Mouse (Mus musculus) E14TG2a.4 (cell line): ENCODE data around the gene Egr4.
A peak's percentile ranks its signal among the peaks of the same experiment; 100 is the strongest.

ENCODE experiments used
- H3K27me3 ChIP-seq: 2 replicates; pipeline ENCODE4 v1.6.1; 2014; ENCODE audit warnings: low read length, control low read depth; ENCODE audit not compliant: insufficient read depth
- H3K36me3 ChIP-seq: 2 replicates; pipeline ENCODE4 v1.6.1; 2014; ENCODE audit warnings: low read length, control low read depth; ENCODE audit not compliant: insufficient read depth
- H3K4me1 ChIP-seq: replicated peaks from 2 replicates; pipeline ENCODE4 v1.6.1; 2014; ENCODE audit warnings: low read depth, low read length, control low read depth
- H3K4me3 ChIP-seq: replicated peaks from 2 replicates; pipeline ENCODE4 v1.5.1; 2014; ENCODE audit warnings: mild to moderate bottlenecking, low read length
- H3K9me3 ChIP-seq: 2 replicates; pipeline ENCODE4 v1.6.1; 2014; ENCODE audit warnings: low read length, control low read depth
- CTCF ChIP-seq: conservative IDR thresholded peaks from 2 replicates; pipeline ENCODE4 v1.5.1; 2014; ENCODE audit warnings: low read length
- NANOG ChIP-seq: IDR thresholded peaks from 2 replicates; pipeline ENCODE4 v1.6.1; 2014; ENCODE audit warnings: borderline replicate concordance, low read length, mixed read lengths
- POU5F1 ChIP-seq: IDR thresholded peaks from 2 replicates; pipeline ENCODE4 v1.6.1; 2014; ENCODE audit warnings: low read length, borderline replicate concordance

Egr4 gene

GRCm38 (mm10) chr6:85513531-85513910 lies at the start of gene Egr4:
TSS of gene Egr4 (minus strand) at chr6:85513589.
- TF ChIP-seq POU5F1 (no peak), NANOG (no peak), CTCF (no peak)
- Histone ChIP-seq H3K36me3 (no peaks in the 10 kb centered on the region), H3K4me3 (peak within 1 kb of the TSS; percentile 80), H3K4me1 (peaks cover 13% of the 10 kb centered on the region), H3K9me3 (peaks cover 5% of the 10 kb centered on the region; the same call in 1 of the 2 replicates), H3K27me3 (peaks cover 83% of the 10 kb centered on the region)

- Histone ChIP-seq H3K27me3 (no peaks in the 10 kb centered on the region), H3K36me3 (no peaks in the 10 kb centered on the region), H3K4me1 (no peaks in the 10 kb centered on the region), H3K4me3 (no peak overlapping the region), H3K9me3 (no peaks in the 10 kb centered on the region)
- no peak for TF ChIP-seq NANOG
- TF ChIP-seq CTCF = peak; percentile 53; the same call in 1 of the 2 replicates
Measured at GRCm38 (mm10) chr6:85562374-85562773, 49.0 kb upstream of the Egr4 start.

- TF ChIP-seq CTCF = no peak
- Histone ChIP-seq H3K4me1 (no peaks in the 10 kb centered on the region), H3K36me3 (no peaks in the 10 kb centered on the region), H3K9me3 (peaks cover 3% of the 10 kb centered on the region; the same call in 1 of the 2 replicates), H3K27me3 (0 out of 2 replicates have a peak, but pooled peaks cover 4% of the 10 kb centered on the region), H3K4me3 (no peak overlapping the region)
Measured at GRCm38 (mm10) chr6:85547642-85548041, 34.3 kb upstream of the Egr4 start.

- no peak overlapping the region for H3K4me3 ChIP-seq
- H3K36me3 ChIP-seq = no peaks in the 10 kb centered on the region
- no peaks in the 10 kb centered on the region for H3K4me1 ChIP-seq
- no peaks in the 10 kb centered on the region for H3K9me3 ChIP-seq
- H3K27me3 ChIP-seq = 0 out of 2 replicates have a peak, but pooled peaks cover 4% of the 10 kb centered on the region
- TF ChIP-seq CTCF (no peak), POU5F1 (no peak), NANOG (no peak)
Measured at GRCm38 (mm10) chr6:85544251-85544881, 31.0 kb upstream of the Egr4 start.

GRCm38 (mm10) chr6:85543351-85544175 lies 30.2 kb upstream of the Egr4 start:
- Histone ChIP-seq H3K27me3 (0 out of 2 replicates have a peak, but pooled peaks cover 4% of the 10 kb centered on the region), H3K4me3 (no peak overlapping the region), H3K4me1 (no peaks in the 10 kb centered on the region), H3K36me3 (no peaks in the 10 kb centered on the region), H3K9me3 (no peaks in the 10 kb centered on the region)
- TF ChIP-seq POU5F1 = no peak
- TF ChIP-seq NANOG = no peak
- TF ChIP-seq CTCF = no peak

GRCm38 (mm10) chr6:85522825-85523224 lies 9.4 kb upstream of the Egr4 start:
- no peak for TF ChIP-seq NANOG
- TF ChIP-seq CTCF = no peak
- no peak for TF ChIP-seq POU5F1
- Histone ChIP-seq H3K4me1 (peaks cover 70% of the 10 kb centered on the region), H3K36me3 (no peaks in the 10 kb centered on the region)

GRCm38 (mm10) chr6:85522026-85522425 lies 8.6 kb upstream of the Egr4 start:
- Histone ChIP-seq H3K27me3 (peaks cover 3% of the 10 kb centered on the region), H3K4me1 (peaks cover 63% of the 10 kb centered on the region), H3K4me3 (no peak overlapping the region), H3K9me3 (peaks cover 5% of the 10 kb centered on the region; the same call in 1 of the 2 replicates), H3K36me3 (no peaks in the 10 kb centered on the region)
- TF ChIP-seq CTCF = no peak
- TF ChIP-seq NANOG = no peak
- no peak for TF ChIP-seq POU5F1

More at GRCm38 (mm10) chr6:85522825-85523224, 9.4 kb upstream of the Egr4 start:
- peaks cover 3% of the 10 kb centered on the region; the same call in 1 of the 2 replicates for H3K27me3 ChIP-seq
- peaks cover 3% of the 10 kb centered on the region; the same call in 1 of the 2 replicates for H3K9me3 ChIP-seq
- H3K4me3 ChIP-seq = no peak overlapping the region

GRCm38 (mm10) chr6:85518091-85518693 lies 4.8 kb upstream of the Egr4 start:
- Histone ChIP-seq H3K4me3 (no peak overlapping the region), H3K27me3 (peaks cover 41% of the 10 kb centered on the region), H3K4me1 (peaks cover 29% of the 10 kb centered on the region), H3K36me3 (no peaks in the 10 kb centered on the region), H3K9me3 (peaks cover 5% of the 10 kb centered on the region; the same call in 1 of the 2 replicates)
- TF ChIP-seq CTCF = no peak
- TF ChIP-seq POU5F1 = no peak
- TF ChIP-seq NANOG = no peak
